Mouse (Mus musculus): ENCODE results near the gene Paqr7. TPM values are rescaled to one million over a fixed set of nuclear protein-coding genes. Genes with fewer than 3 reads are reported as not detected.
A peak's percentile ranks its signal among the peaks of the same experiment; 100 is the strongest.

Gene Paqr7
- polyA plus RNA-seq, 1 experiment from 2014 or later: 11.5 TPM

DNA sequence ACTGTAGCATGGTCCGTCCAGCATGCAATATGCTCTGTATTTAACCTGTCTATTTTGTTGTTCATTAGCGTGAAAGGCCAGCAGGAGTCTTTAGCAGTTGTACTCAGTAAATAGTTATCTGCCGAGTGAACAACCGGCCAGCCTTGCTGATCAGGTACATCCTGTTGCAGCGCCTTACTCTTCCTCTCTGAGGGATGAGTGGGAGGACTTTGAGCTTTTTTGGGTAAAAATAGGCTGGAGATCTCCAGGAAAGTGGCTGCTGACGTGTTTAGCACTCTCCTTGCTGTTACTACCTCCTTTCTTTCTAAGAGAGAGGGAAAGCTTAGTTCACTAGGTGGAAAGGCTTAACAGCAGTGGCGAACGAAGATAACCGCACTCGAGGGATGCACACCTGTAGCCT is 21.2 kb downstream of the Paqr7 start:
- H3K27me3 ChIP-seq (ENCODE audit: control insufficient read depth, insufficient read depth, low read length): no peaks in the 10 kb centered on the region
- DNase-seq (ENCODE audit: low spot score): no peak
- no peaks in the 10 kb centered on the region for H3K36me3 ChIP-seq (replicated peaks; ENCODE audit: control insufficient read depth, insufficient read depth)
- no peaks in the 10 kb centered on the region for H3K9me3 ChIP-seq (ENCODE audit: control insufficient read depth, low read length)
- H3K4me1 ChIP-seq (replicated peaks; ENCODE audit: control insufficient read depth, insufficient read depth, low read length): no peaks in the 10 kb centered on the region
- WGBS: 90% methylated on average over 10 of the region's 10 CpGs
- no peak overlapping the region for H3K4me2 ChIP-seq (replicated peaks)
- no peak overlapping the region for H3K9ac ChIP-seq
- H3K4me3 ChIP-seq (replicated peaks; ENCODE audit: low read length): no peak overlapping the region
- H3K27ac ChIP-seq: no peak overlapping the region
- ATAC-seq (ENCODE audit: low FRiP score): no peak

DNA sequence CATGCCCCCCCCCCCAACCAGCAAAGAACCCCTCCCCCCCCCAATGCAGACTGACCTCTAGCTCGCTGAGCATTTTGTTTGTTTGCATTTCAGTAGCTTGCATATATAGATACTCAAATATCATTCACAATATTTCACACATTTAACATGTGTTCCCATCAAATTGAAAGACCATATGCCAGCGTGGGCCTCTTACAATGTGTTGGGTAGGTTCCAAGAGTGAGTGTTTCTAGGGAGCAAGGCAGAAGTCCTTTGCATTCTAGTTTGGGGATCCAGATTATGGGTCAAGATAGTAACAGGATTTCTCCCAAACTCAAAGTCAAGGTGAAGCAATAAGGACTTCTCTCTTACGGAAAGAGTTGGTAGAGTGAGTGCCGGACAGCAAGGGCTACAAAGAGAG is 22.0 kb downstream of the Paqr7 start:
- no peaks in the 10 kb centered on the region for H3K9me3 ChIP-seq (ENCODE audit: control insufficient read depth, low read length)
- no peak for ATAC-seq (ENCODE audit: low FRiP score)
- DNase-seq (ENCODE audit: low spot score): no peak
- H3K4me1 ChIP-seq (replicated peaks; ENCODE audit: control insufficient read depth, insufficient read depth, low read length): no peaks in the 10 kb centered on the region
- 91% methylated on average over 4 of the region's 4 CpGs for WGBS
- no peaks in the 10 kb centered on the region for H3K36me3 ChIP-seq (replicated peaks; ENCODE audit: control insufficient read depth, insufficient read depth)
- H3K9ac ChIP-seq: no peak overlapping the region
- H3K27ac ChIP-seq: no peak overlapping the region
- H3K4me2 ChIP-seq (replicated peaks): no peak overlapping the region
- H3K27me3 ChIP-seq (ENCODE audit: control insufficient read depth, insufficient read depth, low read length): no peaks in the 10 kb centered on the region
- H3K4me3 ChIP-seq (replicated peaks; ENCODE audit: low read length): no peak overlapping the region

DNA sequence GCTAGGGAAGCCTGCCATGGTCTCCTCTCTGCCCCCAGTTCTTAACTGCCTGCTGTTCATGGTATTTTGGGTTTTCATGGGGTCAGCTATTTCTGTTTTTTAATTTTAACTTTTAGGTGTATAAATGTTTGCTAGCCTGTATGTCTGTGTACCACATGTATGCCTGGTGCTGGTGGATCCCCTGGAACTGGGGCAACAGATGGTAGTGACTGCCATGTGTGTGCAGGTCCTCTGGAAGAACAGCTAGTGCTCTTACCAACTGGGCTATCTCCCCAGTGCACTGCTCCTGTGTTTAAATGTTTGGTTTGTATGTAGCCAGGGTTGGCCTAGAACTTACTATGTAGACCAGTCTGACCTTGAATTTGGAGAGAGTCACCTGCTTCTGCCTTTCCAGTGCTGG is 22.8 kb downstream of the Paqr7 start:
- no peak overlapping the region for H3K4me3 ChIP-seq (replicated peaks; ENCODE audit: low read length)
- DNase-seq (ENCODE audit: low spot score) (no peak), ATAC-seq (ENCODE audit: low FRiP score) (no peak)
- no peak overlapping the region for H3K27ac ChIP-seq
- H3K4me1 ChIP-seq (replicated peaks; ENCODE audit: control insufficient read depth, insufficient read depth, low read length): no peaks in the 10 kb centered on the region
- H3K9ac ChIP-seq: no peak overlapping the region
- no peak overlapping the region for H3K4me2 ChIP-seq (replicated peaks)
- H3K36me3 ChIP-seq (replicated peaks; ENCODE audit: control insufficient read depth, insufficient read depth): no peaks in the 10 kb centered on the region
- no peaks in the 10 kb centered on the region for H3K27me3 ChIP-seq (ENCODE audit: control insufficient read depth, insufficient read depth, low read length)
- H3K9me3 ChIP-seq (ENCODE audit: control insufficient read depth, low read length): no peaks in the 10 kb centered on the region

DNA sequence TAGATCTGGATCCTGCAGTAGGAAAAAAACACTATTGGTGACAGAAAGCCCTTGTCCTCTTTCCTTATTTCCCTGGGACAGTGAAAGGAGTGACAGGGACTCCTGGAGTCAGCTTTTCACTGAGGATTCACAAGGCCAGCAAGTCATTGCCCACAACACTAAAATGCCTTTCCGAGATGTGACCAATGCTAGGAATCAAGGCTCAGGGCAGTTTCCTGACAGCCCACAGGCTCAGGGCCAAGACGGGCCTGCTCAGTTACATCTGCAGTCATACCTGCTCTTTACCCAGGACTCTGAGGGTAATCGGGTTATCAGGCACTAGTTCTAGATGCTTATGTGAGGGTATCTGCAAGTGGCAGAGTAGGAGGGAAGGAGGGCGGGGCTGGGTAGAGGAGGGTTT is 26.9 kb downstream of the Paqr7 start:
- Histone ChIP-seq H3K4me2 (replicated peaks) (no peak overlapping the region), H3K9me3 (ENCODE audit: control insufficient read depth, low read length) (no peaks in the 10 kb centered on the region), H3K4me1 (replicated peaks; ENCODE audit: control insufficient read depth, insufficient read depth, low read length) (no peaks in the 10 kb centered on the region), H3K27me3 (ENCODE audit: control insufficient read depth, insufficient read depth, low read length) (no peaks in the 10 kb centered on the region), H3K27ac (no peak overlapping the region), H3K9ac (no peak overlapping the region), H3K4me3 (replicated peaks; ENCODE audit: low read length) (no peak overlapping the region), H3K36me3 (replicated peaks; ENCODE audit: control insufficient read depth, insufficient read depth) (peaks cover 38% of the 10 kb centered on the region)
- ATAC-seq (ENCODE audit: low FRiP score): no peak
- DNase-seq (ENCODE audit: low spot score): no peak
- WGBS: 93% methylated on average over 4 of the region's 4 CpGs

DNA sequence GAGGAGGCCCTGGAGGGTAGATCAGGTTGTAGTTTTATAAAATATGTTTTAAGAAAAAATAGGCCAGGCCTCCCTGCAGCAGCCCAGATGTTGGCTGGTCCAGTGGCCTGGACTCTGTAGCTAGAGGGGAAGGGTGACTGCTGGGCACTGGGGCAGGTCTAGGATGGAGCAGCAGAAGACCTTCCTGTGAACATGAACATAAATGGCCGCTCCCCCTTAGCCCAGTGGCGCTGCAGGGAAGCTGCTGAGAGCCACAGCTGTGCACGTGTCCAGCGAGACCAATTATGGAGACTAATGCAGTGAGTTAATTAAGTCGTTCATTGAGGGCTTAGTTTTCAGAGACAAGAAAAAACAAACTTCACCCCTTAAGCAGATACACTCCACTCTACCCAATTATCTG is 29.3 kb downstream of the Paqr7 start:
- no peaks in the 10 kb centered on the region for H3K27me3 ChIP-seq (ENCODE audit: control insufficient read depth, insufficient read depth, low read length)
- H3K36me3 ChIP-seq (replicated peaks; ENCODE audit: control insufficient read depth, insufficient read depth): peaks cover 62% of the 10 kb centered on the region
- WGBS: 64% methylated on average over 5 of the region's 5 CpGs
- H3K4me1 ChIP-seq (replicated peaks; ENCODE audit: control insufficient read depth, insufficient read depth, low read length): no peaks in the 10 kb centered on the region
- H3K27ac ChIP-seq: no peak overlapping the region
- ATAC-seq (ENCODE audit: low FRiP score) (no peak), DNase-seq (ENCODE audit: low spot score) (no peak)
- no peak overlapping the region for H3K9ac ChIP-seq
- H3K4me3 ChIP-seq (replicated peaks; ENCODE audit: low read length): no peak overlapping the region
- no peak overlapping the region for H3K4me2 ChIP-seq (replicated peaks)
- H3K9me3 ChIP-seq (ENCODE audit: control insufficient read depth, low read length): no peaks in the 10 kb centered on the region

DNA sequence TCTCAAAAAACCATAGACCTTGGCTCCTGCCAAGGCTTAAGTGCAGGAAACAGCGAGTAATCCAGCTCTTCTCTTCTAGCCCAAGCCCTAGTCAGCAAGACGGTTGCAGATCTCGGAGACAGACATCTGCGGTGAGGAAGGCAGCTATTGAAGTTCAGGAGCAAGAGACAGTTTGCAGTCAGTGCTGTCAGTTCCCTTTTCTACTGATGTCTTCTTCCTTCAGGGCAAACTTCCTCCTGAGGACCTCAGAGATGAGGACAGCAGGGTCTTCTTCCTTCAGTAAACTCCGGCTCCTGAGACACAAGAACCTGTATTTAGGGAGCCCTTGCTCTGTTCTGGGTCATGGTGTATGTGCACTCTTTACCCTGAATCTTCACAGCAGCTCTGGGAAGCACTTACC is 29.7 kb downstream of the Paqr7 start:
- Histone ChIP-seq H3K9me3 (ENCODE audit: control insufficient read depth, low read length) (no peaks in the 10 kb centered on the region), H3K27ac (no peak overlapping the region), H3K4me2 (replicated peaks) (no peak overlapping the region), H3K36me3 (replicated peaks; ENCODE audit: control insufficient read depth, insufficient read depth) (peaks cover 66% of the 10 kb centered on the region), H3K9ac (no peak overlapping the region), H3K4me1 (replicated peaks; ENCODE audit: control insufficient read depth, insufficient read depth, low read length) (no peaks in the 10 kb centered on the region), H3K27me3 (ENCODE audit: control insufficient read depth, insufficient read depth, low read length) (no peaks in the 10 kb centered on the region), H3K4me3 (replicated peaks; ENCODE audit: low read length) (no peak overlapping the region)
- DNase-seq (ENCODE audit: low spot score): no peak
- WGBS: 84% methylated on average over 5 of the region's 5 CpGs
- no peak for ATAC-seq (ENCODE audit: low FRiP score)

DNA sequence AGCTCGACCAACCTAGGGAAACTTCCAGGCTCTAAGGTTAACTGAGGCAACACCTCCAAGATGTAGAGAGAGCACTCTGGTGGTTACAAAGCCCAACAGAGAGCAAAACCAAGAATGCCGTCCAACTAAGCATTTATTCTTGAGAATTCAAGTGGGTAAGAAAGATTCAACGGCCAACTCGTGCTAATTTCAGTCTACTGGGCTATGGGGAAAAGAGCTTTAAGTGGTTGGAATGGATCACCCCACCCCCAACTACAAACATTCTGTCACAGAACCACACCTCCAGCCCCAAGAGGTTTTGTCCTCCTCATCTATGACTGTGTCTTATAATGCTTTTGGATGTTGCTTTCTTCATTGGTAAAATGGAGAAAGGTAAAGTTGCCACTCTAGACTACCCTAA is 36.4 kb downstream of the Paqr7 start:
- Histone ChIP-seq H3K4me2 (replicated peaks) (no peak overlapping the region), H3K9me3 (ENCODE audit: control insufficient read depth, low read length) (no peaks in the 10 kb centered on the region), H3K4me1 (replicated peaks; ENCODE audit: control insufficient read depth, insufficient read depth, low read length) (peaks cover 16% of the 10 kb centered on the region), H3K9ac (no peak overlapping the region), H3K36me3 (replicated peaks; ENCODE audit: control insufficient read depth, insufficient read depth) (peaks cover 48% of the 10 kb centered on the region), H3K27me3 (ENCODE audit: control insufficient read depth, insufficient read depth, low read length) (no peaks in the 10 kb centered on the region), H3K4me3 (replicated peaks; ENCODE audit: low read length) (no peak overlapping the region), H3K27ac (no peak overlapping the region)
- WGBS: 91% methylated on average over 4 of the region's 4 CpGs
- DNase-seq (ENCODE audit: low spot score) (no peak), ATAC-seq (ENCODE audit: low FRiP score) (no peak)

DNA sequence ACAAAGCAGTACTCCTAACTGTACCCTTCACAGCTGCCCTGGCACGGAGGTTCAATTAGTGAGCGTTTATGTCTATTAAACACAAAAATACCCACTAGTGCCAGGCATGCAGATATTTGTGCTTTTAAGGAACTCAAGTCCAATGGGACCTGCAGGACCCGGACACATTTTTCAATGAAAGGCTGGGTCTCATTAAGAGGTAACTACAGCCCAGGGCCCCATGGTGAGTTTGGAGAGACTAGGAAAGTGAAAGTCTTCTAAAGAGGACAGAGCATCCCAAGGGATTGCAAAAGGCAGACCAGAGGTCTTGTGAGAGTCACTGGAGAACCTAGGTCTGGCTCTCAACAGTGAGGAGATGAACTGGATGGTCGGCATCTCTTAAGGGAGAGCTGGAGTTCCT is 36.9 kb downstream of the Paqr7 start:
- WGBS: 87% methylated on average over 4 of the region's 4 CpGs
- Histone ChIP-seq H3K4me1 (replicated peaks; ENCODE audit: control insufficient read depth, insufficient read depth, low read length) (peaks cover 16% of the 10 kb centered on the region), H3K9me3 (ENCODE audit: control insufficient read depth, low read length) (no peaks in the 10 kb centered on the region), H3K27ac (no peak overlapping the region), H3K27me3 (ENCODE audit: control insufficient read depth, insufficient read depth, low read length) (no peaks in the 10 kb centered on the region), H3K36me3 (replicated peaks; ENCODE audit: control insufficient read depth, insufficient read depth) (peaks cover 43% of the 10 kb centered on the region), H3K4me2 (replicated peaks) (peak overlapping the region; percentile 93), H3K4me3 (replicated peaks; ENCODE audit: low read length) (peak overlapping the region; percentile 98), H3K9ac (peak overlapping the region; percentile 85)
- ATAC-seq (ENCODE audit: low FRiP score) (no peak), DNase-seq (ENCODE audit: low spot score) (no peak)

DNA sequence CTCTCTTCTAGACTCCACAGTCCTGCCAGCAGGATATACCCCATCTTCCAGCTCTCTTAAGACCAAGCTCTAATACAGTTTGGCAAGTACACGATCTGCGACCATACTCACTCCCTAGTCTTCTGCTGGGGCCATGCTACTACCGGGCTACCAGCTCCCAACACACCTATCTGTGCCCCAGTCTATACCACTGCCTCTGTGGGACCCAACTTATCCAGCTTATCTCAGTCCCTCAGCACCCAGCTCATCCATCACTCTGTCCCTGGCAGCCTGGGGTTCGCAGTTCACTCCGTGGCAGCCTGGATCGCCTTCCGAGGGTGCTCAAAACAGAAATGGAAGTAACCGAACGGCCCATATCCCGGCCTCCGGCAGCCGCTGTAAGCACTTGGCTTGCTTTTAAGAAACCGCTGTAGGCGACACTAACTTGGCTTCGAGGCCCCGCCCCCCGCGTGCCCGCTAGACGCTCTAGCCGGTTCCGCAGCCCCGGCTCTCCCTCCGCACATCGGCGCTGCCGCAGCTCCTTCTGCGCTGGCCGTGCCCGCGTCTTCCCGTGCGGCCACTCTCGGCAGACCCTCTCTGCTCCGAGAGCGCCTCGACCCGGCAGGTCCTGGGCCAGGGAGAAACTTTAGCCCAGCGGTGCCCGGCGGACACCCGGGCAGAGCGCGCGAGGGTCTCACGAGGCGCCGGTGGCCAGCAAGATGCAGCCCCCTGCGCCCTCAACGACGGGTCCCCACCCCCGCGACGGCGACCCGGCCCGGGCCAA is 37.8 kb downstream of the Paqr7 start:
- Histone ChIP-seq H3K9me3 (ENCODE audit: control insufficient read depth, low read length) (no peaks in the 10 kb centered on the region), H3K4me3 (replicated peaks; ENCODE audit: low read length) (peak overlapping the region; percentile 98), H3K4me1 (replicated peaks; ENCODE audit: control insufficient read depth, insufficient read depth, low read length) (peaks cover 16% of the 10 kb centered on the region), H3K9ac (peak overlapping the region; percentile 85), H3K27me3 (ENCODE audit: control insufficient read depth, insufficient read depth, low read length) (no peaks in the 10 kb centered on the region), H3K27ac (peak overlapping the region; percentile 84), H3K36me3 (replicated peaks; ENCODE audit: control insufficient read depth, insufficient read depth) (peaks cover 41% of the 10 kb centered on the region), H3K4me2 (replicated peaks) (peak overlapping the region; percentile 93)
- ATAC-seq (ENCODE audit: low FRiP score) (peak; percentile 0; the same call in 1 of the 2 replicates), DNase-seq (ENCODE audit: low spot score) (peak; percentile 52)
- under 1% methylated on average over 56 of the region's 57 CpGs for WGBS

Measured in hindbrain, embryonic 14.5 days (tissue).